Mouse (Mus musculus) activated CD4-positive, CD25-positive, alpha-beta regulatory T cell, adult 9 weeks (primary cell): ENCODE results near the gene Hlx. TPM values are rescaled to one million over a fixed set of nuclear protein-coding genes. Genes with fewer than 3 reads are reported as not detected.

Experiments
- polyA plus RNA-seq: library from polyadenylated mRNA; unstranded; fragments of 100-300 nt; shearing (Covaris generic); gene quantifications from one replicate; pipeline ENCODE4 v1.2.1, GENCODE M21; 2017

Hlx gene
- not detected for polyA plus RNA-seq

DNA sequence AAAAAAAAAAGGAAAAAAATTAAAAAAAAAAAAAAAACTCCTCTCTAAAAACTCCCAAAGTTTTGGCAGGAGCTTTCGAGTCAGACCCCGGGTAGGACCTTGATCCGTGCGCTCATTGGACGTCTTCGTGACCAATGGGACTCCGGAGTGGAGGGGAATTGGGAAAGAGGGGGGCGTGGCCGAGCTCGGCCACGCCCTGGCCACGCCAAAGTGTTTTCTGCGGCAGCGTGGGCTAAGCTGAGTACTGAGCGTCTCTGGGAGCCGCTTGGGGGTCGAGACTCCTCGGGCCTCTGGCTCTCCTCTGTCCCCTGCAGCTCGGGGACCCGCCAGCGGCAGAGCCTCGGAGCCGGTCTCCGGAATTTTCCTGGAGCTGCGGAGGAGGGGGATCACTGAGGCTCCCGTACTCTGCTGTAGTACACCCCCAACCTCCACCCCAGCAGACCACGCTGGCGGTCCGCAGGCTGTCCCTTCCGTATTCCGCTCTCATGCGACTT is at the start of gene Hlx:
Gene Hlx, minus strand, starts transcription at position 64 of the 494 bp plus-strand sequence.

Other genes starting within 250 kb of the Hlx start
- not detected for gene Marc1, start 78.7 kb upstream of the Hlx start, polyA plus RNA-seq
- 60.8 TPM for gene Marc2, start 113.8 kb upstream of the Hlx start, polyA plus RNA-seq
- not detected for gene C130074G19Rik, start 150.6 kb upstream of the Hlx start, polyA plus RNA-seq